Mouse (Mus musculus): Measurements from ENCODE around the gene Rgl3.

The Rgl3 gene

DNA sequence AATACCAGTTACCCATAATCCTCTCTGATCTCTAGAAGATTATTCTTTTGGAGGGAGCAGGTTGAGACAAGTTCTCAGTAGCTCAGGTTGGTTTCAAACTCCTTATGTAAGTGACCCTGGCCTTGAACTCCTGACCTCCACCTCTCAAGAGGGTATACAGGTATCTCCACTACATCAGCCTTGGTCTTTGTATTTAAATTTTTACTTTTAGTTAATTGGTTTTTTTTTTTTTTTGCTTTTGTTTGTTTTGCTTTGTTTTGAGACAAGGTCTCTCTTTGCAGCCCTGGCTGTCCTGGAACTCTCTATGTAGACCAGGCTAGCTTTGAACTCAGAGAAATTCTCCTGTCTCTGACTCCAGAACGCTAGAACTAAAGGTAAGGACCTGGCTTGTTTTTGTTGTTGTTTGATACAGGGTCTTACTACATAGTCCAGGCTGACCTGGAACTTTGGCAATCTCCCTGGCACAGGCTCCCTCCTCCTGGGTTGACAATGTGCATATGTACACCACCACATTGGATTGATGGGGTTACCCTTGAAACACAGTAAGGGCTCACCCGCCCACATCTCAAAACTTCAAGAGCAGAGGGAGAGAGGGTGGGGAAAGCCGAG, 65.7 kb downstream of the Rgl3 start:
- DNase-seq (ENCODE audit: low read depth, low spot score) = no peak

DNA sequence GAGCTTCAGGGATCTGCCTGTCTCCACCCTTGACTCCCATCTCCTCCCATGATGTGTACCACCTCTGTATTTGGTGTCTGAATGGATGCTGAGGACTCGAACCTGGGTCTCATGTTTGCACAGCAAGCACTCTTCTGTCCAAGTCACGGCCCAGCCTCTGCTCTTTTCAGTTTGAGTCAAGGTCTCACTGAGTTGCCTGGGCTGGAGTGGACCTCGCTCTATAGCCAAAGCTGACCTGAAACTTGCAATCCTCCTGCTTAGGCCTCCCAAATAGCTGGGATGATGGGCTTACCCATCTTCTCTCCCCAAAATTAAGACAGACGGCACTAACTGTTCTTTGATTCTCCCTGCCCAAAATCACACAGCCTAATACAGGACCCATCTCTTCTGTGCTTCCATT, 66.2 kb downstream of the Rgl3 start:
- DNase-seq (ENCODE audit: low read depth, low spot score) = no peak
